Mouse (Mus musculus): ENCODE data around the gene Ehhadh. TPM values are rescaled to one million over a fixed set of nuclear protein-coding genes. Genes with fewer than 3 reads are reported as not detected.

Ehhadh gene
- 9.6 TPM for polyA plus RNA-seq (2017; shearing (Covaris generic))

DNA sequence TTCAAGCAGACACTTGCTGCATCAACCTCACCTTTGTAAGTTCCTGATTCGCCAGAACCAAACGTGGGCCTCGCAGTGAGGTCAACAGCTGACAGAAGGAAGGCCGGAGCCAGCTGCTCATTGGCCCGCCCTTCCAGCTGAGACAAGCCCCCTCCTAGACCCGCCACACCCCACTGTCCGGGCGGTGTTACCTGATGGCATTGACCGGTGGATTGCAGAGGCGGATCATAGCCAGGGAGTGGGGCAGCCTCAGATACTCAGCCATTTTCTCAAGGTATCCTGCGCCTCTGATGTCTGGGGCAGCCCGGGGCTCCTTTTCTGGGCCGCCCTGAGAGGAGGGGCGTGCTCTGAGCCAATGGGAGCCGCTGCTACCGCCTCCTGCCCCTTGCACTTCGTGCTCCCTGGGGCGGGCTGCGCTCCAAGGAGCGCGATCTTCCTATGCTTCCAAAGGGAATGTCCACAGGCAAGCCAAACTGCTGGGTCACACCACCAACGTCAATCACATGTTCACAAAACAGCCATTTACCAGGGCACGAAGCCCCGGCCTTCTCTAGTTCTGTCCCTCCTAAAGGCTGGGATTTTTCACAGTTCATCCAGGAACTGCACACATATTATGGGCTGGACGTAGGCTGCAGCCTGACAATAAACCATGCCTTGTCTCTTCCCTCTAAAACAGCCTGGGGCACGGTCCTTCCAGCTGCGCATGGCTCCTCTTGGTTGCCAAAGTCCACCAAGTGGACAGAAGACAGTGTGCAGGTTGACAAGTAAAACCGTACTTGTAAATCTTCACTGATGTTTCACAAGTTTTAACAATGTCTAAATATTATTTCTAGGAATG lies at the start of gene Ehhadh:
Gene Ehhadh (minus strand): TSS at position 292 of the 838 bp plus-strand sequence.

DNA sequence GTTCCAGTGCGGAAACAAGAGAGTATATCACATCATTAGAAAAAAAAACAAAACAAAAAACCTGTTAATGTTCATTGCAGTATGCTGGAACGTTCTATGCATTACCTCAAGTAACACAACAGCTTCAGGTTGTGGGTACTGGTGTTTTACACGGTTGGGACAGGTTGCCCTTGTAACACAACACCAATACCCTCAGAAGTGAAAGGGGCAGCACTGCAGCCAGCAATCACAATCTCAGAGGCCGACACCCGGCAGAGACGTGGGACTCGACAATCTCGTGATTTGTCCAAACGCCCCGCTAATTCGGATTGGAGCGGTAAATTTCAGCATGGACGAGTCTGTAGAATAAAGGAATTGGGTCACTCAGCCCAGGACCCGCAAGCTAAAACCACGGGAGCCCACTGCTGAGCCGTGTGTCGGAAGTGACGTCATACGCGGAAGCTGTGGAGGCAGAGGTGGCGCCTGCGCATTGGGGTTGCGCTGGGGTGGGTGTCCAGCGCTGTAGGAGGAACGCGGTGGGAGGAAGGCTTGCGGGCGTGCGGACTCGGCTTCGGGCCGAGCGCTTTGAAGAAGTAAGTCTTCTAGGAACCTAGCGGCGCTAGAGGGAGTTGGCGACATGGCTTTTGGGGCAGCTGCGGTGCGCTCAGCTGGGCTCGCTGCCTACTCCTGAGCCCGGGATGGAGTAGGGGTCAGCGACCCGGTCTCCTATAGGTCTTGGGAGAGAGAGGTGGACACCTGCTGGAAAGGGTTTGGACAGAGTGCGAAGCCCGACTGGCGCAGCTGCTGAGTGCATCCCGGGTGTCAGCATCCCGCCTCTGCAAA lies 6.5 kb upstream of the Ehhadh start, which contains the start of gene Map3k13:
Gene Map3k13 (plus strand): TSS at position 472 of the 822 bp plus-strand sequence.

Other genes with a start within 250 kb of the Ehhadh start
- 2.1 TPM for gene 2510009E07Rik, start 93.1 kb downstream of the Ehhadh start, polyA plus RNA-seq (2017; shearing (Covaris generic))
- gene Map3k13, start 6.5 kb upstream of the Ehhadh start, polyA plus RNA-seq (2017; shearing (Covaris generic)): 0.45 TPM
- 12.0 TPM for gene Tmem41a, start 159.7 kb upstream of the Ehhadh start, polyA plus RNA-seq (2017; shearing (Covaris generic))
- 0.79 TPM for gene Liph, start 207.9 kb upstream of the Ehhadh start, polyA plus RNA-seq (2017; shearing (Covaris generic))
- gene Senp2, start 221.7 kb upstream of the Ehhadh start, polyA plus RNA-seq (2017; shearing (Covaris generic)): 12.0 TPM